Mouse (Mus musculus): ENCODE results near the gene Agfg2.

GRCm38 (mm10) chr5:137642886-137643285 is 41.6 kb downstream of the Agfg2 start:
- no peak for TF ChIP-seq POLR2A (IDR thresholded peaks at IDR 0.05; ENCODE audit: borderline replicate concordance, insufficient read depth, low read length)
- no peak for TF ChIP-seq CTCF (IDR thresholded peaks at IDR 0.05; ENCODE audit: borderline replicate concordance, insufficient read depth, low read depth, low read length)

Data from cerebellum, adult 2 months (tissue).